Mouse (Mus musculus) small intestine, adult 2 months (tissue): ENCODE data around the gene Unc5b. TPM values are rescaled to one million over a fixed set of nuclear protein-coding genes. Genes with fewer than 3 reads are reported as not detected.

Experiments
- H3K27ac ChIP-seq: fragments of 200-500 bp; 2 replicates; pipeline ENCODE4 v1.5.1; 2012; ENCODE audit warnings: low read depth, low read length, control low read depth, inconsistent platforms; ENCODE audit not compliant: insufficient read depth
- H3K27me3 ChIP-seq: fragments of 200-500 bp; 2 replicates; pipeline ENCODE4 v1.6.1; 2012; ENCODE audit warnings: mild to moderate bottlenecking, moderate library complexity, low read length, inconsistent platforms; ENCODE audit not compliant: control insufficient read depth, insufficient read depth
- H3K36me3 ChIP-seq: fragments of 200-500 bp; 2 replicates; pipeline ENCODE4 v1.6.1; 2012; ENCODE audit warnings: mild to moderate bottlenecking, low read length, control low read depth, inconsistent platforms; ENCODE audit not compliant: control insufficient read depth, insufficient read depth
- H3K4me1 ChIP-seq: fragments of 200-500 bp; 2 replicates; pipeline ENCODE4 v1.6.1; 2012; ENCODE audit warnings: low read length, inconsistent platforms, mixed read lengths; ENCODE audit not compliant: control insufficient read depth, insufficient read depth, insufficient read length
- H3K4me3 ChIP-seq: fragments of 200-500 bp; 2 replicates; pipeline ENCODE4 v1.5.1; 2012; ENCODE audit warnings: low read depth, mild to moderate bottlenecking, control low read depth, inconsistent platforms, low read length, moderate library complexity
- CTCF ChIP-seq: fragments of 200-500 bp; IDR thresholded peaks from 2 replicates; pipeline ENCODE4 v1.5.1; 2012; ENCODE audit warnings: low read depth, mild to moderate bottlenecking, control low read depth, inconsistent platforms, low read length, moderate library complexity, mixed read lengths; ENCODE audit not compliant: insufficient replicate concordance, insufficient read length; ENCODE audit errors: extremely low read depth
- POLR2A ChIP-seq: fragments of 200-500 bp; IDR thresholded peaks from 2 replicates; pipeline ENCODE4 v1.6.1; 2012; ENCODE audit warnings: low read depth, mild to moderate bottlenecking, control low read depth, inconsistent platforms, low read length, moderate library complexity
- WGBS: fragments of 180-500 bp; shearing (Covaris S2); methylation state at CpG from one replicate; pipeline ENCODE4 v1.1.7; 2018; 5-methylcytosine and 5-hydroxymethylcytosine counted together
- polyA plus RNA-seq: library from polyadenylated mRNA; depleted of rRNA; stranded (reverse); fragments of >200 nt; gene quantifications from 2 replicates; pipeline ENCODE4 v1.2.3, GENCODE M21; 2012

Unc5b gene
- polyA plus RNA-seq, 1 experiment, result 71.6 TPM

GRCm38 (mm10) chr10:60827266-60827665 is 4.1 kb downstream of the Unc5b start:
- Histone ChIP-seq H3K36me3 (no peaks in the 10 kb centered on the region), H3K27me3 (0 out of 2 replicates have a peak, but pooled peaks cover 17% of the 10 kb centered on the region), H3K4me3 (peak overlapping the region; percentile 46), H3K4me1 (peaks cover 6% of the 10 kb centered on the region), H3K27ac (no peak overlapping the region)
- TF ChIP-seq POLR2A (no peak; the same call in 1 of the 2 replicates), CTCF (no peak)
- 29% methylated on average over 5 of the region's 5 CpGs for WGBS

GRCm38 (mm10) chr10:60826461-60827237 is 4.7 kb downstream of the Unc5b start:
- TF ChIP-seq CTCF (no peak), POLR2A (no peak)
- 6% methylated on average over 34 of the region's 34 CpGs for whole genome bisulfite sequencing
- no peaks in the 10 kb centered on the region for H3K36me3 ChIP-seq
- peak overlapping the region; percentile 46 for H3K4me3 ChIP-seq
- 0 out of 2 replicates have a peak, but pooled peaks cover 17% of the 10 kb centered on the region for H3K27me3 ChIP-seq
- H3K4me1 ChIP-seq, result peaks cover 2% of the 10 kb centered on the region
- H3K27ac ChIP-seq, result no peak overlapping the region

GRCm38 (mm10) chr10:60825955-60826354 is 5.4 kb downstream of the Unc5b start:
- H3K4me3 ChIP-seq, result no peak overlapping the region; the same call in 1 of the 2 replicates
- no peak overlapping the region for H3K27ac ChIP-seq
- 0 out of 2 replicates have a peak, but pooled peaks cover 17% of the 10 kb centered on the region for H3K27me3 ChIP-seq
- no peak for TF ChIP-seq CTCF
- no peak for TF ChIP-seq POLR2A
- H3K36me3 ChIP-seq, result no peaks in the 10 kb centered on the region
- peaks cover 2% of the 10 kb centered on the region for H3K4me1 ChIP-seq
- 65% methylated on average over 6 of the region's 6 CpGs for WGBS

- H3K4me1 ChIP-seq, result peaks cover 10% of the 10 kb centered on the region
- H3K4me3 ChIP-seq, result no peak overlapping the region
- H3K27ac ChIP-seq, result no peak overlapping the region
- no peaks in the 10 kb centered on the region for H3K36me3 ChIP-seq
- no peak for TF ChIP-seq CTCF
- no peak for TF ChIP-seq POLR2A
- H3K27me3 ChIP-seq, result 0 out of 2 replicates have a peak, but pooled peaks cover 9% of the 10 kb centered on the region
- 67% methylated on average over 8 of the region's 8 CpGs for WGBS
Observed at GRCm38 (mm10) chr10:60823744-60824143, 7.6 kb downstream of the Unc5b start.

- H3K27ac ChIP-seq, result no peak overlapping the region
- WGBS, result 90% methylated on average over 17 of the region's 17 CpGs
- TF ChIP-seq CTCF, result no peak
- no peak for TF ChIP-seq POLR2A
Observed at GRCm38 (mm10) chr10:60822641-60823425, 8.5 kb downstream of the Unc5b start.

GRCm38 (mm10) chr10:60821736-60822358 is 9.5 kb downstream of the Unc5b start:
- 64% methylated on average over 7 of the region's 7 CpGs for WGBS
- H3K36me3 ChIP-seq, result no peaks in the 10 kb centered on the region
- no peaks in the 10 kb centered on the region for H3K27me3 ChIP-seq
- no peak overlapping the region for H3K4me3 ChIP-seq
- TF ChIP-seq POLR2A (no peak), CTCF (no peak)
- no peak overlapping the region for H3K27ac ChIP-seq
- peaks cover 12% of the 10 kb centered on the region for H3K4me1 ChIP-seq

More at GRCm38 (mm10) chr10:60822641-60823425, 8.5 kb downstream of the Unc5b start:
- H3K4me1 ChIP-seq, result peaks cover 10% of the 10 kb centered on the region
- no peak overlapping the region for H3K4me3 ChIP-seq
- no peaks in the 10 kb centered on the region for H3K36me3 ChIP-seq
- 0 out of 2 replicates have a peak, but pooled peaks cover 2% of the 10 kb centered on the region for H3K27me3 ChIP-seq

- peaks cover 16% of the 10 kb centered on the region for H3K4me1 ChIP-seq
- no peaks in the 10 kb centered on the region for H3K27me3 ChIP-seq
- no peaks in the 10 kb centered on the region for H3K36me3 ChIP-seq
- no peak overlapping the region for H3K27ac ChIP-seq
- no peak overlapping the region for H3K4me3 ChIP-seq
- TF ChIP-seq POLR2A (no peak), CTCF (no peak)
Observed at GRCm38 (mm10) chr10:60821311-60821710, 10.1 kb downstream of the Unc5b start.
